In genomic region chr11:98930127-98930601, GRCm38 (mm10) we compare ENCODE assay signal across 7 mouse cellular contexts. TPM values are rescaled to one million over a fixed set of nuclear protein-coding genes. Genes with fewer than 3 reads are reported as not detected.
DNase-seq lines count a peak whose midpoint lies in the region; ATAC-seq and TF ChIP-seq lines count a peak whose summit lies in the region.

No protein-coding gene starts in this region.

- no peaks in the 10 kb centered on the region for H3K9me3 ChIP-seq in embryonic facial prominence, embryonic 15.5 days (replicated peaks)
- no peaks in the 10 kb centered on the region for H3K9me3 ChIP-seq in hindbrain, postnatal 0 days (ENCODE audit: low read length)
- H3K9me3 ChIP-seq in neural tube, embryonic 12.5 days = no peaks in the 10 kb centered on the region

- 0 out of 2 replicates have a peak overlapping the region, but pooled peaks have one; percentile 16 for H3K9ac ChIP-seq in embryonic facial prominence, embryonic 15.5 days
- peak overlapping the region; percentile 40 for H3K9ac ChIP-seq in hindbrain, postnatal 0 days (replicated peaks; ENCODE audit: low read length)
- peak overlapping the region; percentile 14; the same call in 1 of the 2 replicates for H3K9ac ChIP-seq in neural tube, embryonic 12.5 days

- no peaks in the 10 kb centered on the region; the same call in 1 of the 2 replicates for H3K36me3 ChIP-seq in embryonic facial prominence, embryonic 15.5 days
- H3K36me3 ChIP-seq in hindbrain, postnatal 0 days (ENCODE audit: insufficient read depth, low read length) = no peaks in the 10 kb centered on the region
- no peaks in the 10 kb centered on the region for H3K36me3 ChIP-seq in neural tube, embryonic 12.5 days

- WGBS in embryonic facial prominence, embryonic 15.5 days = 13% methylated on average over 7 of the region's 7 CpGs
- 24% methylated on average over 7 of the region's 7 CpGs for WGBS in hindbrain, postnatal 0 days
- WGBS in neural tube, embryonic 12.5 days = 65% methylated on average over 7 of the region's 7 CpGs

- H3K4me2 ChIP-seq in embryonic facial prominence, embryonic 15.5 days (replicated peaks) = peak overlapping the region; percentile 82
- peak overlapping the region; percentile 60 for H3K4me2 ChIP-seq in hindbrain, postnatal 0 days (ENCODE audit: low read depth, low read length)
- H3K4me2 ChIP-seq in neural tube, embryonic 12.5 days (replicated peaks) = peak overlapping the region; percentile 84

- ATAC-seq in embryonic facial prominence, embryonic 15.5 days (ENCODE audit: insufficient number of reproducible peaks, low FRiP score, low TSS enrichment, low read depth) = no peak
- ATAC-seq in hindbrain, postnatal 0 days = no peak
- no peak for ATAC-seq in neural tube, embryonic 12.5 days (ENCODE audit: low FRiP score, low read depth)

- peak overlapping the region; percentile 23 for H3K4me3 ChIP-seq in embryonic facial prominence, embryonic 15.5 days (replicated peaks)
- H3K4me3 ChIP-seq in hindbrain, postnatal 0 days (ENCODE audit: low read length) = no peak overlapping the region
- no peak overlapping the region; the same call in 1 of the 2 replicates for H3K4me3 ChIP-seq in neural tube, embryonic 12.5 days

- H3K27ac ChIP-seq in embryonic facial prominence, embryonic 15.5 days (replicated peaks) = peak overlapping the region; percentile 94
- H3K27ac ChIP-seq in hindbrain, postnatal 0 days = peak overlapping the region; percentile 64
- no peak overlapping the region for H3K27ac ChIP-seq in neural tube, embryonic 12.5 days

- peaks cover 99% of the 10 kb centered on the region for H3K4me1 ChIP-seq in embryonic facial prominence, embryonic 15.5 days
- peaks cover 52% of the 10 kb centered on the region for H3K4me1 ChIP-seq in hindbrain, postnatal 0 days (ENCODE audit: insufficient read depth, low read length)
- peaks cover 81% of the 10 kb centered on the region for H3K4me1 ChIP-seq in neural tube, embryonic 12.5 days

- TF ChIP-seq CTCF in hindbrain, postnatal 0 days (IDR thresholded peaks at IDR 0.05; ENCODE audit: low read depth) = no peak

- H3K27me3 ChIP-seq in embryonic facial prominence, embryonic 15.5 days = no peaks in the 10 kb centered on the region
- H3K27me3 ChIP-seq in hindbrain, postnatal 0 days (ENCODE audit: insufficient read depth, low read length) = no peaks in the 10 kb centered on the region
- no peaks in the 10 kb centered on the region for H3K27me3 ChIP-seq in neural tube, embryonic 12.5 days (replicated peaks)

- peak; percentile 24 for DNase-seq in ovary, postnatal 36 days (ENCODE audit: low spot score)
- no peak for DNase-seq in ovary, adult 18-20 months (ENCODE audit: low spot score)
- no peak for DNase-seq in hindbrain, postnatal 0 days (ENCODE audit: low spot score)
- no peak for DNase-seq in retina, postnatal 1 day
- no peak for DNase-seq in urinary bladder, postnatal 4 days (ENCODE audit: low spot score in 2 of 2)

RNA-seq across cellular contexts. Expression of gene Rara, which starts 2.5 kb away (rescaled TPM):
- 50.0 and 53.5 TPM in 2 replicates for polyA plus RNA-seq in embryonic facial prominence, embryonic 15.5 days (2015; fragmentation: Nextera tagmentation; extraction: Ambion mirVana)
- 16.9 and 19.2 TPM in 2 replicates for total RNA-seq in hindbrain, postnatal 0 days (2014; rRNA removed)
- polyA plus RNA-seq in hindbrain, postnatal 0 days (2015; fragmentation: Nextera tagmentation; extraction: Ambion mirVana) = 8.1 and 9.5 TPM in 2 replicates
- 51.1 and 52.5 TPM in 2 replicates for polyA plus RNA-seq in neural tube, embryonic 12.5 days (2016; fragmentation: Nextera tagmentation; extraction: Ambion mirVana)

RNA-seq across cellular contexts. Expression of gene Cdc6, which starts 22.6 kb away (rescaled TPM):
- 22.6 and 22.7 TPM in 2 replicates for polyA plus RNA-seq in embryonic facial prominence, embryonic 15.5 days (2015; fragmentation: Nextera tagmentation; extraction: Ambion mirVana)
- total RNA-seq in hindbrain, postnatal 0 days (2014; rRNA removed) = 2.5 and 4.6 TPM in 2 replicates
- polyA plus RNA-seq in hindbrain, postnatal 0 days (2015; fragmentation: Nextera tagmentation; extraction: Ambion mirVana) = 3.0 and 3.4 TPM in 2 replicates
- polyA plus RNA-seq in neural tube, embryonic 12.5 days (2016; fragmentation: Nextera tagmentation; extraction: Ambion mirVana) = 18.4 and 19.2 TPM in 2 replicates

RNA-seq across cellular contexts. Expression of gene Gjd3, which starts 52.7 kb away (rescaled TPM):
- polyA plus RNA-seq in embryonic facial prominence, embryonic 15.5 days (2015; fragmentation: Nextera tagmentation; extraction: Ambion mirVana) = 0.96 and 1.1 TPM in 2 replicates
- 0.75 and 5.0 TPM in 2 replicates for total RNA-seq in hindbrain, postnatal 0 days (2014; rRNA removed)
- polyA plus RNA-seq in hindbrain, postnatal 0 days (2015; fragmentation: Nextera tagmentation; extraction: Ambion mirVana) = 4.8 and 5.9 TPM in 2 replicates
- polyA plus RNA-seq in neural tube, embryonic 12.5 days (2016; fragmentation: Nextera tagmentation; extraction: Ambion mirVana) = 1.8 and 2.0 TPM in 2 replicates
